Mouse (Mus musculus): ENCODE data around the gene Gm10300. TPM values are rescaled to one million over a fixed set of nuclear protein-coding genes. Genes with fewer than 3 reads are reported as not detected.

The Gm10300 gene
- polyA plus RNA-seq, 1 experiment from 2014 or later, result not detected

- H3K4me1 ChIP-seq, result peaks cover 5% of the 10 kb centered on the region
- 82% methylated on average over 5 of the region's 5 CpGs for WGBS
These were observed 25.1 kb downstream of the Gm10300 start for GRCm38 (mm10) chr4:132099548-132099947.

GRCm38 (mm10) chr4:132101152-132101551 lies 26.7 kb downstream of the Gm10300 start:
- no peak for DNase-seq (ENCODE audit: extremely low spot score, low spot score)
- Histone ChIP-seq H3K4me3 (no peak overlapping the region), H3K27ac (no peak overlapping the region), H3K27me3 (ENCODE audit: poor library complexity, severe bottlenecking) (no peaks in the 10 kb centered on the region), H3K4me1 (peaks cover 5% of the 10 kb centered on the region), H3K36me3 (replicated peaks) (no peaks in the 10 kb centered on the region), H3K9me3 (no peaks in the 10 kb centered on the region)
- WGBS, result 57% methylated on average over 3 of the region's 3 CpGs

More at GRCm38 (mm10) chr4:132099548-132099947, 25.1 kb downstream of the Gm10300 start:
- H3K4me3 ChIP-seq, result no peak overlapping the region
- no peaks in the 10 kb centered on the region for H3K36me3 ChIP-seq (replicated peaks)
- H3K27me3 ChIP-seq (ENCODE audit: poor library complexity, severe bottlenecking), result no peaks in the 10 kb centered on the region
- no peak overlapping the region for H3K27ac ChIP-seq
- H3K9me3 ChIP-seq, result no peaks in the 10 kb centered on the region
- no peak for DNase-seq (ENCODE audit: extremely low spot score, low spot score)

- no peaks in the 10 kb centered on the region for H3K9me3 ChIP-seq
- no peak overlapping the region for H3K4me3 ChIP-seq
- H3K36me3 ChIP-seq (replicated peaks), result no peaks in the 10 kb centered on the region
- H3K27me3 ChIP-seq (ENCODE audit: poor library complexity, severe bottlenecking), result peaks cover 18% of the 10 kb centered on the region
- 95% methylated on average over 7 of the region's 7 CpGs for WGBS
- H3K27ac ChIP-seq, result no peak overlapping the region
- peaks cover 29% of the 10 kb centered on the region for H3K4me1 ChIP-seq
- no peak for DNase-seq (ENCODE audit: extremely low spot score, low spot score)
These were observed 33.7 kb downstream of the Gm10300 start for GRCm38 (mm10) chr4:132108221-132108620.

GRCm38 (mm10) chr4:132111227-132111626 lies 36.7 kb downstream of the Gm10300 start:
- Histone ChIP-seq H3K4me3 (no peak overlapping the region), H3K27ac (0 out of 2 replicates have a peak overlapping the region, but pooled peaks have one; percentile 31), H3K36me3 (replicated peaks) (no peaks in the 10 kb centered on the region), H3K27me3 (ENCODE audit: poor library complexity, severe bottlenecking) (peaks cover 42% of the 10 kb centered on the region), H3K9me3 (no peaks in the 10 kb centered on the region), H3K4me1 (peaks cover 32% of the 10 kb centered on the region)
- 38% methylated on average over 4 of the region's 4 CpGs for WGBS
- DNase-seq (ENCODE audit: extremely low spot score, low spot score), result no peak

- peak overlapping the region; percentile 27; the same call in 1 of the 2 replicates for H3K27ac ChIP-seq
- peak overlapping the region; percentile 47 for H3K4me3 ChIP-seq
- H3K36me3 ChIP-seq (replicated peaks), result no peaks in the 10 kb centered on the region
- DNase-seq (ENCODE audit: extremely low spot score, low spot score), result no peak
- peaks cover 47% of the 10 kb centered on the region for H3K27me3 ChIP-seq (ENCODE audit: poor library complexity, severe bottlenecking)
- WGBS, result 49% methylated on average over 53 of the region's 53 CpGs
- H3K4me1 ChIP-seq, result peaks cover 32% of the 10 kb centered on the region
- H3K9me3 ChIP-seq, result no peaks in the 10 kb centered on the region
These were observed 39.1 kb downstream of the Gm10300 start for GRCm38 (mm10) chr4:132113411-132114095.

- H3K4me3 ChIP-seq, result no peak overlapping the region
- peaks cover 19% of the 10 kb centered on the region for H3K4me1 ChIP-seq
- DNase-seq (ENCODE audit: extremely low spot score, low spot score), result no peak
- no peaks in the 10 kb centered on the region for H3K36me3 ChIP-seq (replicated peaks)
- H3K9me3 ChIP-seq, result no peaks in the 10 kb centered on the region
- WGBS, result 87% methylated on average over 4 of the region's 4 CpGs
- peaks cover 51% of the 10 kb centered on the region for H3K27me3 ChIP-seq (ENCODE audit: poor library complexity, severe bottlenecking)
- H3K27ac ChIP-seq, result no peak overlapping the region
These were observed 41.8 kb downstream of the Gm10300 start for GRCm38 (mm10) chr4:132116315-132116714.

- 79% methylated on average over 9 of the region's 9 CpGs for whole genome bisulfite sequencing
- Histone ChIP-seq H3K27ac (no peak overlapping the region), H3K36me3 (replicated peaks) (no peaks in the 10 kb centered on the region), H3K4me3 (no peak overlapping the region), H3K27me3 (ENCODE audit: poor library complexity, severe bottlenecking) (peaks cover 19% of the 10 kb centered on the region), H3K9me3 (no peaks in the 10 kb centered on the region), H3K4me1 (no peaks in the 10 kb centered on the region)
- DNase-seq (ENCODE audit: extremely low spot score, low spot score), result no peak
These were observed 45.1 kb downstream of the Gm10300 start for GRCm38 (mm10) chr4:132119566-132119965.

- 84% methylated on average over 5 of the region's 5 CpGs for WGBS
- Histone ChIP-seq H3K36me3 (replicated peaks) (no peaks in the 10 kb centered on the region), H3K9me3 (no peaks in the 10 kb centered on the region), H3K27me3 (ENCODE audit: poor library complexity, severe bottlenecking) (peaks cover 9% of the 10 kb centered on the region; the same call in 1 of the 2 replicates), H3K4me3 (no peak overlapping the region), H3K27ac (no peak overlapping the region), H3K4me1 (no peaks in the 10 kb centered on the region)
- DNase-seq (ENCODE audit: extremely low spot score, low spot score), result no peak
These were observed 47.2 kb downstream of the Gm10300 start for GRCm38 (mm10) chr4:132121674-132122073.

GRCm38 (mm10) chr4:132123166-132123565 lies 48.7 kb downstream of the Gm10300 start:
- Histone ChIP-seq H3K9me3 (no peaks in the 10 kb centered on the region), H3K27me3 (ENCODE audit: poor library complexity, severe bottlenecking) (peaks cover 7% of the 10 kb centered on the region; the same call in 1 of the 2 replicates), H3K4me3 (no peak overlapping the region), H3K27ac (no peak overlapping the region), H3K4me1 (no peaks in the 10 kb centered on the region), H3K36me3 (replicated peaks) (no peaks in the 10 kb centered on the region)
- 85% methylated on average over 1 of the region's 1 CpGs for WGBS
- DNase-seq (ENCODE audit: extremely low spot score, low spot score), result no peak

Other genes starting within 250 kb of the Gm10300 start
- gene Ptpru, start 236.4 kb upstream of the Gm10300 start, polyA plus RNA-seq (2016; fragmentation: Nextera tagmentation; extraction: Ambion mirVana), result 26.5 and 27.0 TPM in 2 replicates
- gene Mecr, start 231.2 kb upstream of the Gm10300 start, polyA plus RNA-seq (2016; fragmentation: Nextera tagmentation; extraction: Ambion mirVana), result 57.6 and 60.2 TPM in 2 replicates
- gene Srsf4, start 201.1 kb upstream of the Gm10300 start, polyA plus RNA-seq (2016; fragmentation: Nextera tagmentation; extraction: Ambion mirVana), result 152 and 155 TPM in 2 replicates
- 0.84 and 1.7 TPM in 2 replicates for gene Tmem200b, start 152.9 kb upstream of the Gm10300 start, polyA plus RNA-seq (2016; fragmentation: Nextera tagmentation; extraction: Ambion mirVana)
- 115 and 123 TPM in 2 replicates for gene Epb41, start 624 bp downstream of the Gm10300 start, polyA plus RNA-seq (2016; fragmentation: Nextera tagmentation; extraction: Ambion mirVana)
- gene Oprd1, start 69.8 kb downstream of the Gm10300 start, polyA plus RNA-seq (2016; fragmentation: Nextera tagmentation; extraction: Ambion mirVana), result 0.11 TPM in 1 of 2 replicates, not detected in the other
- 142 and 151 TPM in 2 replicates for gene Ythdf2, start 137.6 kb downstream of the Gm10300 start, polyA plus RNA-seq (2016; fragmentation: Nextera tagmentation; extraction: Ambion mirVana)
- 45.4 and 50.6 TPM in 2 replicates for gene Gmeb1, start 186.9 kb downstream of the Gm10300 start, polyA plus RNA-seq (2016; fragmentation: Nextera tagmentation; extraction: Ambion mirVana)
- 71.0 and 73.1 TPM in 2 replicates for gene Taf12, start 199.7 kb downstream of the Gm10300 start, polyA plus RNA-seq (2016; fragmentation: Nextera tagmentation; extraction: Ambion mirVana)
- gene Rab42, start 228.7 kb downstream of the Gm10300 start, polyA plus RNA-seq (2016; fragmentation: Nextera tagmentation; extraction: Ambion mirVana), result 0.97 and 1.2 TPM in 2 replicates

Measured in forebrain, embryonic 10.5 days (tissue).